9 mouse cellular contexts compared by ENCODE assay signal in the genomic region with DNA sequence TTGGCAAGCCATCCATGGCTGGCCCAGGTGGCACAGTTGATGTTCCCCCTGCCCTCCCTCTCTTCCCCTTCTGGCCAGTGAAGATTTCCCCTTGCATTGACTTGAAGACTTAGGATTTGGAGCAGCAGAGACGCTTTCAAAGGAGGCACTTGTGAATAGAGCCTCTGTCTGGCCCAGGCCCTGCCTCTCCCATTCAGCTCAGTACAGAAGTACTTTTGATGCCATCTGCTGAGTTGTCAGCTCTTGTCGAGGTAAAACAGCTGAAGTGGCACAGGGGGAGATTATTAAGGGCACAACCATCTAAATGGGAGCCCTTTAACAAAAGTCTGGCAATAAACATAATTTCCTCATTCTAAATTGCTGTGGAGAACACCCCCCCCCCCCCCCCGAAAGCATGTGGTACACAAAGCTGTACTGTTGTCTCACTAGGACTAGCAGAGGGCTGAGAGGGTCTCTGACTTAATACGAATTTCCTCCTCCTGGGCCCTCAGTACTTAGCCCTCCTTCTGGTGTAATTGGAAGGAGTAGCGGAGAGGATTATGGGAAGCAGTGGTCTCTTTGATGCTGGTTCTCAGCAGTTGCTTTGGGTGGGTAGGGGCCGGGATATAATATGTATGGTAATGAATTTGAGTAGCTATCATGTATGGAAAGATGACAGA. TPM values are rescaled to one million over a fixed set of nuclear protein-coding genes. Genes with fewer than 3 reads are reported as not detected.
DNase-seq lines count a peak whose midpoint lies in the region; ATAC-seq lines count a peak whose summit lies in the region.
"Had no signal": no experiment of that assay in that cellular context is flagged by ENCODE, and none has a peak within 500 bp of the region (broad histone marks: within the 10 kb centered on the region; RNA-seq: fewer than 3 reads in every experiment).

No protein-coding gene starts in this region.

- no peak for DNase-seq in cerebellum, postnatal 36 days
- DNase-seq in right cerebral cortex, postnatal 10 days (ENCODE audit: low spot score in 2 of 2), result peak; percentile 74 to 87
- no peak for DNase-seq in right cerebral cortex, adult 2 months (ENCODE audit: low spot score in 2 of 2)
- DNase-seq in limb, embryonic 11.5 days (ENCODE audit: low spot score), result peak; percentile 22
- no peak for DNase-seq in thymus, postnatal 0 days (ENCODE audit: low spot score)
- DNase-seq: lung, postnatal 36 days had no signal

- no peaks in the 10 kb centered on the region for H3K9me3 ChIP-seq in limb, embryonic 11.5 days (ENCODE audit: control insufficient read depth, low read length)
- no peaks in the 10 kb centered on the region for H3K9me3 ChIP-seq in stomach, embryonic 15.5 days

- H3K27ac ChIP-seq in limb, embryonic 11.5 days (replicated peaks; ENCODE audit: low read depth, low read length), result no peak overlapping the region
- 0 out of 2 replicates have a peak overlapping the region, but pooled peaks have one; percentile 24 for H3K27ac ChIP-seq in stomach, embryonic 15.5 days

- no peak overlapping the region for H3K4me2 ChIP-seq in limb, embryonic 11.5 days (ENCODE audit: low read depth, severe bottlenecking)
- H3K4me2 ChIP-seq in stomach, embryonic 15.5 days, result no peak overlapping the region

- H3K9ac ChIP-seq in limb, embryonic 11.5 days (ENCODE audit: low read length), result no peak overlapping the region
- H3K9ac ChIP-seq in stomach, embryonic 15.5 days, result no peak overlapping the region

- no peaks in the 10 kb centered on the region for H3K36me3 ChIP-seq in limb, embryonic 11.5 days (ENCODE audit: control insufficient read depth, insufficient read depth, low read length)
- no peaks in the 10 kb centered on the region for H3K36me3 ChIP-seq in stomach, embryonic 15.5 days

- H3K4me3 ChIP-seq in limb, embryonic 11.5 days (ENCODE audit: low read depth, low read length), result no peak overlapping the region
- H3K4me3 ChIP-seq in stomach, embryonic 15.5 days (replicated peaks), result no peak overlapping the region

- no peaks in the 10 kb centered on the region for H3K27me3 ChIP-seq in limb, embryonic 11.5 days (ENCODE audit: control insufficient read depth, insufficient read depth, low read length)
- H3K27me3 ChIP-seq in stomach, embryonic 15.5 days (replicated peaks), result no peaks in the 10 kb centered on the region

- peak; percentile 24; the same call in 1 of the 2 replicates for ATAC-seq in cerebellum, adult (ENCODE audit: insufficient number of reproducible peaks, low FRiP score, low TSS enrichment)
- ATAC-seq in limb, embryonic 11.5 days (ENCODE audit: insufficient number of reproducible peaks, low FRiP score, low TSS enrichment, low read depth), result no peak
- no peak for ATAC-seq in stomach, embryonic 15.5 days (ENCODE audit: insufficient read depth, low FRiP score, low read depth)
- ATAC-seq in erythroblast, adult 5-6 weeks (replicated peaks; ENCODE audit: low FRiP score, poor library complexity, severe bottlenecking), result no peak

- peaks cover 41% of the 10 kb centered on the region for H3K4me1 ChIP-seq in limb, embryonic 11.5 days (ENCODE audit: control insufficient read depth, insufficient read depth, low read length)
- H3K4me1 ChIP-seq in stomach, embryonic 15.5 days, result peaks cover 51% of the 10 kb centered on the region

- 43% methylated on average over 6 of the region's 6 CpGs for WGBS in limb, embryonic 11.5 days
- 52% methylated on average over 6 of the region's 6 CpGs for WGBS in stomach, embryonic 15.5 days

RNA-seq across cellular contexts. Expression of a gene that starts 47.1 kb away (rescaled TPM):
- polyA plus RNA-seq in limb, embryonic 11.5 days (2014; fragmentation: Nextera tagmentation; extraction: Ambion mirVana), result 38.0 and 43.7 TPM in 2 replicates
- polyA plus RNA-seq in stomach, embryonic 15.5 days (2015; fragmentation: Nextera tagmentation; extraction: Ambion mirVana), result 30.7 and 31.9 TPM in 2 replicates
- 19.7 and 32.0 TPM in 2 replicates for polyA plus RNA-seq in thymus, postnatal 0 days (2015; fragmentation: Nextera tagmentation; extraction: Ambion mirVana)
- total RNA-seq in erythroblast, adult 5-6 weeks (2015; ENCODE audit: low replicate concordance), result 2.3 and 15.2 TPM in 2 replicates
- total RNA-seq in erythroblast, adult 5-6 weeks (2017; ENCODE audit: low replicate concordance), result 14.6 and 19.3 TPM in 2 replicates

Comparison
In these comparisons a context has a peak if more than half of its experiments do, and no peak if none do; other contexts are left out.
1. DNase-seq: peak in right cerebral cortex, postnatal 10 days (2 of 2) and limb, embryonic 11.5 days (single experiment); none in cerebellum, postnatal 36 days (0 of 2), right cerebral cortex, adult 2 months (0 of 2) and thymus, postnatal 0 days (single experiment).